Mouse (Mus musculus) B cell, adult 2 months (primary cell): ENCODE data around the gene Spns1.
"Not testable (repeated sequence)": the region's sequence is repeated elsewhere in the genome, so short reads cannot be mapped to it uniquely, and the experiment has no call there.

ENCODE experiments used
- DNase-seq, 2 experiments: peaks; one replicate each; pipeline ENCODE4 v3.0.0; 2022

Spns1 gene

DNA sequence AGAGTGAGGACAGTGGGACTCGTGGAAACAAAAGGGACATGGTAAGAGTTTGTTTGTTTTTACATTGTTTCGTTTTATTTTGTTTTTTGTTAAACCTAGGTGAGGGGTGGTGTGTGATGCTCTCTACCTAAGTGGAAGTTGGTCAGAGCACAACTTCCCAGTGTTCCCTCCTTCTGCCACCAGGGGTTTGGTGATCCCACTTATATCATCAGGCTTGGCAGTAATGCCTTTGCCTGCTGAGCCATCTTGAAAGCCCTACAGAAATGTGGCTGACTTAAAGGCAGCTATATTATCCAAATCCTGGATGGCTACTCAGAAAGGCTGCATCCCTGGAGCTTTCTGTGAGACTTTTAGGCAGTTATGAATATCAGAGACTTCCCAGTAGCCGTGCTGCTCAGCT, 44.6 kb downstream of the Spns1 start:
- no peak for DNase-seq

DNA sequence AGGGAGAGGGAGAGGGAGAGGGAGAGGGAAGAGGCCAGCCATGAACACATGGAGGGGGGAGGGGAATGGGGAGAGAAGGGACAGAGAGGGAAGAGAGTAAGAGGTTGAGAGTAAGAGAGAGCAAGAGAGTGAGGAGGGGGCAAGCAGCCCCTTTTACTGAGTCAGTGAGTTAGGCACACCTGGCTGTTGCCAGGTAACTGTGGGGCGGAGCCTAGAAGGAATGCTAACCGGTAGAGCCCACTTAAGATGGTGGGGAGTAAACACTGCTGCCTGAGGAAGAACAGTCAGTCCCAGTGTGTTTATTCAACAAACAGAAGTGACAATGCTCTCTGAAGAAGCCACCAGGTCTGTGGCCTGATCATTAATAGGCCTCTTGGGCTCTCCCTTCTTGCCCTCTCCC, 46.6 kb downstream of the Spns1 start:
- DNase-seq: no peak

DNA sequence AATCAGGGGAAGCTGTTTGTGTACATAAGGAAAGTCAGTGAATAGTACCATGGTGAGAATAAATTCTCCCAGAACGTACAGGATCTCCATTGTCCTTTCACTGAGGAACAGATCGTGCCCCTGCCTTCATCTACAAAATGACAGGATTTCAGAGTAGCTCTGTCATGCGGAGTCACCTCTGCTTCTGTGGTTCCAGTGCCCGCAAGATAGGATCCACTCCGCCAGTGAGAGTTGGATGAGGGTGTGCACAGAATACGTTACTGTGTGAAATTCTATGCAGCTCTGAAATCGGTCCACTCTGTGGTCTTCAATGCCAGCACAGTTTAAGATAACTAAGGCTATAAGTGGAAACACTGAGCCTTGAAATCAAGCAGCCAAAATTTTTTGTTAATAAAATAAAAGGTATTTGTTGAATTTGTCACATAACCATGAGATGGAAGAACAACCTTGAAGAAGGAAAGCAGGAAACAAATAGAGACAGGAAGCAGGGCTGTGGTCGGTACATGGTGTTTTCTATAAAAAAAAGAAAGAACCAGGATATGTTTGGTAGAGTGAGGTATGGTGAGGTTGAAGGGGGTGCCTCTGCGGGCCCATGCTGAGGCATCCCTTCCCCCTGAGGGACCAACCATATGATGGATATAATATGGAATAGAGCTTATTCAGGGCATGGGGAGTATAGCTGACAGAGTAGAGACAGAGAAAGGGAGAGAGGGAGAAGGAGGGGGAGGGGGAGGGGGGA, 47.2 kb downstream of the Spns1 start:
- no peak for DNase-seq

DNA sequence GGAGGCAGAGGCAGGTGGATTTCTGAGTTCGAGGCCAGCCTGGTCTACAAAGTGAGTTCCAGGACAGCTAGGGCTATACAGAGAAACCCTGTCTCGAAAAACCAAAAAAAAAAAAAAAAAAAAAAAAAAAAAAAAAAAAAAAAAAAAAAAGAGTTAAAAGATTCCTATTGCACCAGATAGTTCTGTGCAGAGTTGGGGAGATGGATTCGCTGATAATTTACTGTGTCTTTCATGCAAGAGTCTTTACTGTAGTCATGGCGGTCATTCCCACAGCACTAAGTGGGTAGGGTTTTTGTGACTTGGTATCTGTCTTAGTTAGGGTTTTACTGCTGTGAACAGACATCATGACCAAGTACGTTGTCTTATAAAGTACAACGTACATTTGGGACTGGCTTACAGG, 48.4 kb downstream of the Spns1 start:
- DNase-seq: not testable (repeated sequence)

DNA sequence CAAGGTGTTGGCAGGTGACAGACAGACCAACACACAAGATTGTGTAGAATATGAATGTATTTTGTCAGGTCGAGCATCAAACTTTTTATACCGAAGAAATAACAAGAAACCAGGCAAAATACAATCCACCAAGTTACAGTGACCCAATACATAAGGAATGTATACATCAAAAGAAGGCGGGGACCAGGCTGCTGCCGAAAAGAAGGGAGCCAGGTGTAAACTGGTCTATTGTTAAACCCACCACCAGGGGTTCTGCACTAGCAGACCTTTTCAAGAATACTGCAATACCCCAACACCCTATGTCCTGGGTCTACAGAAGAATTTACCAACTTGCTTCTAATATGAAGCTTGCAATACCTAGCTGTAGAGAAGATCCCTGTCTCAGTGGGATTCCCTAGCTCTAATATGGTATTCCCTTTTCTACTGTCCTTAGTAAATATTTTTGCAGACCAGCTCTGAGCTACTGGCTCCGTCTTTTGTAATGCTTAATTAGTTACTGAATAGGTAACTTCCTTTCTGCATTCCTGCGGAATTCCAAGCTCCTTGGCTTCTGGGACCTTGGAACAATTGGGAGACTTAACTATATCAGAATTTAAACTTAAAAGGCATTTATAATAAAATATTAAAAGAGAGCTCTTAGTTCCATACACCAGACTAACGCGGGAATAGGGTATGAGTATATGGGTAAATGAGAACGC, 51.5 kb downstream of the Spns1 start:
- not testable (repeated sequence) for DNase-seq

DNA sequence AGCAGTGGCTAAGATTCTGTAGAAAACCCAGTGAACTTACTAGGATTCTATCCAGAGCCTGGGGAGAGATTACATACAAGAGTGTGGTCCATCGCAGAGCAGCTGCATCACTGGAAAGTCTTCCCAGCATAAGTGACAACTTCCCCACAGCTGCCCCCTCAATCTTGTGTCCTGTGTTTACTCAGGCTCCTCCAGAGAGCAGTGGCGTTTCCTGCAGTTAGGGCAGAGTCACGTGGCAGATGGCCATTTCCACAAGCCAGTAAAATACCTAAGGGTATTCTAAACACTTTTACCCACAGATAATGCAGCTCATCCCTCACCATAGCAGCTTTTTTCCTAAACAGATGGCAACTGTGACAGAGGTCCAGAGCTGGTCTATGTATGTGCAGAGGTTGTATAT, 52.5 kb downstream of the Spns1 start:
- DNase-seq: no peak

DNA sequence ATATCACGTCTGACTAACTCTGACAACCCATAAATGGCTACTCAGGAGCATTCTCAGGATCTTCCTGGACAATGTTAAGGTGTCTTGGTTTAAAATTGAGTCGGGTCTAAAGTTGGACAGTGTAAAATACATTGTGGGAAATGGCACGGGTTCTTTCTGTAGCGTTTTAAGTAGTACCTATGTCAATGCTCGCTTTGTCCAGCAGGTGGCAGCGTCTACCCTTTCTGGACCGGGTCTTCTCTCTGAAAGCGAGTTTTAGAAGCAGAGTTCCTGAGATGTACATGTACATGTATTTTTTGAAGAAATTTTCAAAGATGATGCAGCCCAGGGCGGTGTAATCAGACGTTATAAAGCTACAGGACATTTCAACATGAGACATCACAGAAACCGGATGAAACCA, 53.5 kb downstream of the Spns1 start:
- peak; percentile 85 to 87 for DNase-seq
